Mouse (Mus musculus): Measurements from ENCODE around the gene Nrp1. TPM values are rescaled to one million over a fixed set of nuclear protein-coding genes. Genes with fewer than 3 reads are reported as not detected.
A peak's percentile ranks its signal among the peaks of the same experiment; 100 is the strongest.

The Nrp1 gene
- polyA plus RNA-seq, 1 experiment from 2014 or later: 49.3 TPM

GRCm38 (mm10) chr8:128370496-128370895 lies 12.1 kb downstream of the Nrp1 start:
- DNase-seq (ENCODE audit: low spot score): no peak

- no peak for DNase-seq (ENCODE audit: low spot score)
Measured at GRCm38 (mm10) chr8:128371026-128371425, 12.6 kb downstream of the Nrp1 start.

GRCm38 (mm10) chr8:128371789-128372188 lies 13.4 kb downstream of the Nrp1 start:
- no peak for DNase-seq (ENCODE audit: low spot score)

GRCm38 (mm10) chr8:128372724-128373123 lies 14.3 kb downstream of the Nrp1 start:
- DNase-seq (ENCODE audit: low spot score): no peak

GRCm38 (mm10) chr8:128373418-128373817 lies 15.0 kb downstream of the Nrp1 start:
- no peak for DNase-seq (ENCODE audit: low spot score)

- DNase-seq (ENCODE audit: low spot score): no peak
Measured at GRCm38 (mm10) chr8:128375291-128375690, 16.9 kb downstream of the Nrp1 start.

GRCm38 (mm10) chr8:128383176-128383575 lies 24.8 kb downstream of the Nrp1 start:
- DNase-seq (ENCODE audit: low spot score): no peak

GRCm38 (mm10) chr8:128384366-128384765 lies 26.0 kb downstream of the Nrp1 start:
- DNase-seq (ENCODE audit: low spot score): no peak

- peak; percentile 55 for DNase-seq (ENCODE audit: low spot score)
Measured at GRCm38 (mm10) chr8:128384921-128385332, 26.5 kb downstream of the Nrp1 start.

GRCm38 (mm10) chr8:128386963-128387621 lies 28.7 kb downstream of the Nrp1 start:
- DNase-seq (ENCODE audit: low spot score): peak; percentile 13

- no peak for DNase-seq (ENCODE audit: low spot score)
Measured at GRCm38 (mm10) chr8:128390759-128391158, 32.4 kb downstream of the Nrp1 start.

GRCm38 (mm10) chr8:128391182-128391760 lies 32.9 kb downstream of the Nrp1 start:
- peak; percentile 66 for DNase-seq (ENCODE audit: low spot score)

GRCm38 (mm10) chr8:128394671-128395193 lies 36.3 kb downstream of the Nrp1 start:
- DNase-seq (ENCODE audit: low spot score): no peak

- DNase-seq (ENCODE audit: low spot score): no peak
Measured at GRCm38 (mm10) chr8:128396968-128397367, 38.6 kb downstream of the Nrp1 start.

GRCm38 (mm10) chr8:128397441-128397840 lies 39.0 kb downstream of the Nrp1 start:
- DNase-seq (ENCODE audit: low spot score): no peak

- DNase-seq (ENCODE audit: low spot score): no peak
Measured at GRCm38 (mm10) chr8:128398472-128399091, 40.2 kb downstream of the Nrp1 start.

GRCm38 (mm10) chr8:128400286-128400685 lies 41.9 kb downstream of the Nrp1 start:
- DNase-seq (ENCODE audit: low spot score): no peak

GRCm38 (mm10) chr8:128404876-128405275 lies 46.5 kb downstream of the Nrp1 start:
- DNase-seq (ENCODE audit: low spot score): no peak

GRCm38 (mm10) chr8:128413381-128413780 lies 55.0 kb downstream of the Nrp1 start:
- no peak for DNase-seq (ENCODE audit: low spot score)

- DNase-seq (ENCODE audit: low spot score): no peak
Measured at GRCm38 (mm10) chr8:128415730-128416684, 57.6 kb downstream of the Nrp1 start.

GRCm38 (mm10) chr8:128416896-128417295 lies 58.5 kb downstream of the Nrp1 start:
- DNase-seq (ENCODE audit: low spot score): no peak
